Mouse (Mus musculus): ENCODE data around the gene Fam124b. TPM values are rescaled to one million over a fixed set of nuclear protein-coding genes. Genes with fewer than 3 reads are reported as not detected.

Gene Fam124b
- total and polyA plus RNA-seq, 2 experiments from 2014 or later: 0.24 to 0.31 TPM

- no peak overlapping the region for H3K4me3 ChIP-seq (ENCODE audit: low read depth, low read length)
- H3K27ac ChIP-seq (ENCODE audit: low read depth, low read length): no peak overlapping the region
- H3K9ac ChIP-seq: no peak overlapping the region
- H3K4me1 ChIP-seq (ENCODE audit: insufficient read depth): no peaks in the 10 kb centered on the region
- H3K27me3 ChIP-seq (ENCODE audit: insufficient read depth, low read length): no peaks in the 10 kb centered on the region
- H3K9me3 ChIP-seq (ENCODE audit: low read length): no peaks in the 10 kb centered on the region
- WGBS: 85% methylated on average over 7 of the region's 7 CpGs
- no peak for TF ChIP-seq CTCF (IDR thresholded peaks at IDR 0.05; ENCODE audit: low read depth)
- no peak for DNase-seq
- no peak for ATAC-seq
- H3K4me2 ChIP-seq (ENCODE audit: low read depth): no peak overlapping the region
- H3K36me3 ChIP-seq (ENCODE audit: insufficient read depth): no peaks in the 10 kb centered on the region
Observed at GRCm38 (mm10) chr1:80153125-80153716, 65.1 kb downstream of the Fam124b start.

GRCm38 (mm10) chr1:80150681-80151080 lies 67.6 kb downstream of the Fam124b start:
- no peaks in the 10 kb centered on the region for H3K36me3 ChIP-seq (ENCODE audit: insufficient read depth)

More at GRCm38 (mm10) chr1:80150681-80151080, 67.6 kb downstream of the Fam124b start:
- Histone ChIP-seq H3K27ac (ENCODE audit: low read depth, low read length) (no peak overlapping the region), H3K9me3 (ENCODE audit: low read length) (no peaks in the 10 kb centered on the region), H3K4me1 (ENCODE audit: insufficient read depth) (no peaks in the 10 kb centered on the region), H3K4me2 (ENCODE audit: low read depth) (no peak overlapping the region), H3K9ac (no peak overlapping the region), H3K27me3 (ENCODE audit: insufficient read depth, low read length) (no peaks in the 10 kb centered on the region), H3K4me3 (ENCODE audit: low read depth, low read length) (no peak overlapping the region)
- no peak for DNase-seq
- no peak for TF ChIP-seq CTCF (IDR thresholded peaks at IDR 0.05; ENCODE audit: low read depth)
- no peak for ATAC-seq

Other genes starting within 250 kb of the Fam124b start
- 93.3 and 99.6 TPM in 2 replicates for gene Cul3, start 122.0 kb upstream of the Fam124b start, total RNA-seq (2014; rRNA removed)
- gene Cul3, start 122.0 kb upstream of the Fam124b start, polyA plus RNA-seq (2015; fragmentation: Nextera tagmentation; extraction: Ambion mirVana): 24.7 and 25.5 TPM in 2 replicates
- gene Gm45261, start 243.0 kb upstream of the Fam124b start, total RNA-seq (2014; rRNA removed): not detected in 2 replicates
- gene Gm45261, start 243.0 kb upstream of the Fam124b start, polyA plus RNA-seq (2015; fragmentation: Nextera tagmentation; extraction: Ambion mirVana): not detected in 2 replicates